Mouse (Mus musculus): ENCODE measurements around the gene Abca7. TPM values are rescaled to one million over a fixed set of nuclear protein-coding genes. Genes with fewer than 3 reads are reported as not detected.

Abca7 gene
- total RNA-seq, 1 experiment from 2014 or later: 18.7 TPM

Other genes with a start within 250 kb of the Abca7 start
- 59.2 and 65.4 TPM in 2 replicates for gene Polrmt, start 249.9 kb upstream of the Abca7 start, total RNA-seq (2021)
- gene Fgf22, start 241.4 kb upstream of the Abca7 start, total RNA-seq (2021): not detected in 2 replicates
- gene Rnf126, start 229.5 kb upstream of the Abca7 start, total RNA-seq (2021): 54.7 and 56.5 TPM in 2 replicates
- gene Fstl3, start 219.2 kb upstream of the Abca7 start, total RNA-seq (2021): 5.5 and 6.4 TPM in 2 replicates
- not detected in 2 replicates for gene Prss57, start 205.5 kb upstream of the Abca7 start, total RNA-seq (2021)
- gene Palm, start 202.9 kb upstream of the Abca7 start, total RNA-seq (2021): 77.9 and 78.3 TPM in 2 replicates
- 0.26 TPM in 2 replicates for gene Misp, start 175.5 kb upstream of the Abca7 start, total RNA-seq (2021)
- 291 and 302 TPM in 2 replicates for gene Ptbp1, start 142.1 kb upstream of the Abca7 start, total RNA-seq (2021)
- 1.0 TPM in 1 of 2 replicates, not detected in the other for gene Prtn3, start 122.0 kb upstream of the Abca7 start, total RNA-seq (2021)
- gene Plppr3, start 121.9 kb upstream of the Abca7 start, total RNA-seq (2021): 0.93 and 2.2 TPM in 2 replicates
- 0.70 TPM in 1 of 2 replicates, not detected in the other for gene Elane, start 110.2 kb upstream of the Abca7 start, total RNA-seq (2021)
- gene Cfd, start 105.6 kb upstream of the Abca7 start, total RNA-seq (2021): 561 and 750 TPM in 2 replicates
- gene Med16, start 87.6 kb upstream of the Abca7 start, total RNA-seq (2021): 32.0 and 38.4 TPM in 2 replicates
- gene Gm26602, start 85.6 kb upstream of the Abca7 start, total RNA-seq (2021): not detected in 2 replicates
- 0.98 and 1.5 TPM in 2 replicates for gene Kiss1r, start 79.5 kb upstream of the Abca7 start, total RNA-seq (2021)
- gene R3hdm4, start 75.3 kb upstream of the Abca7 start, total RNA-seq (2021): 75.8 and 82.8 TPM in 2 replicates
- 5.9 and 6.9 TPM in 2 replicates for gene Arid3a, start 69.5 kb upstream of the Abca7 start, total RNA-seq (2021)
- gene Wdr18, start 36.3 kb upstream of the Abca7 start, total RNA-seq (2021): 30.3 and 36.6 TPM in 2 replicates
- gene Grin3b, start 25.8 kb upstream of the Abca7 start, total RNA-seq (2021): not detected in 2 replicates
- gene Tmem259, start 12.2 kb upstream of the Abca7 start, total RNA-seq (2021): 141 and 157 TPM in 2 replicates
- 40.2 and 55.9 TPM in 2 replicates for gene Cnn2, start 7.9 kb upstream of the Abca7 start, total RNA-seq (2021)
- gene Arhgap45, start 20.2 kb downstream of the Abca7 start, total RNA-seq (2021): 6.3 and 27.9 TPM in 2 replicates
- 98.8 and 108 TPM in 2 replicates for gene Polr2e, start 43.3 kb downstream of the Abca7 start, total RNA-seq (2021)
- 1,329 and 1,354 TPM in 2 replicates for gene Gpx4, start 50.7 kb downstream of the Abca7 start, total RNA-seq (2021)
- 52.8 and 52.9 TPM in 2 replicates for gene Sbno2, start 109.1 kb downstream of the Abca7 start, total RNA-seq (2021)
- 138 and 147 TPM in 2 replicates for gene Stk11, start 119.3 kb downstream of the Abca7 start, total RNA-seq (2021)
- 920 and 980 TPM in 2 replicates for gene Atp5d, start 142.1 kb downstream of the Abca7 start, total RNA-seq (2021)
- 69.9 and 137 TPM in 2 replicates for gene Cbarp, start 144.3 kb downstream of the Abca7 start, total RNA-seq (2021)
- 114 and 140 TPM in 2 replicates for gene Midn, start 151.8 kb downstream of the Abca7 start, total RNA-seq (2021)
- gene Cirbp, start 169.5 kb downstream of the Abca7 start, total RNA-seq (2021): 67.6 and 106 TPM in 2 replicates
- gene 1600002K03Rik, start 176.4 kb downstream of the Abca7 start, total RNA-seq (2021): 8.6 and 9.5 TPM in 2 replicates
- 3.1 and 3.9 TPM in 2 replicates for gene Efna2, start 183.0 kb downstream of the Abca7 start, total RNA-seq (2021)
- gene Mum1, start 229.9 kb downstream of the Abca7 start, total RNA-seq (2021): 23.8 and 29.9 TPM in 2 replicates

Measured in adrenal gland, postnatal 14 days (tissue).